Mouse (Mus musculus): Measurements from ENCODE around the gene Kiz. TPM values are rescaled to one million over a fixed set of nuclear protein-coding genes. Genes with fewer than 3 reads are reported as not detected.

Kiz gene
- total and polyA plus RNA-seq, 2 experiments from 2014 or later = 14.2 to 18.0 TPM

DNA sequence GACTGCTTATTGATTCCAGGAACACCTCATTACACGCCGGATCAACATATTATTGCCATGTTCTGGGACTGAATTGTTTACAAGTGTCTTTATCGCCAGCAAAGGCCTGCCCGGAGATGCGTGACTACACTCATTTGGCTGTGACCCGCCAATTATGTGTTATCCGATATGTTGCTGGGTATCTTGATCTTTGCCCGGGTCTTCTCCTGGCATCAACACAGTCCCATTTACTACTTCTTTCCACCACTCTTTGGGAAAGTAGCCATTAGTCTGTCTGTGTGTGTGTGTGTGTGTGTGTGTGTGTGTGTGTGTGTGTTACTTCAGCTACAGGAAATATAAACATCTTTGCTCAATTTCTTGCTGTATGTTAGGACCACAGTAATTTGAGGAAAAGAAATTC, 31.6 kb upstream of the Kiz start:
- DNase-seq (ENCODE audit: low spot score) = no peak
- no peaks in the 10 kb centered on the region for H3K4me1 ChIP-seq (ENCODE audit: insufficient read depth, low read length)
- TF ChIP-seq CTCF (IDR thresholded peaks at IDR 0.05) = no peak
- no peaks in the 10 kb centered on the region for H3K36me3 ChIP-seq (ENCODE audit: insufficient read depth, low read length)
- no peak overlapping the region for H3K9ac ChIP-seq (replicated peaks; ENCODE audit: low read length, poor library complexity, severe bottlenecking)
- no peak overlapping the region for H3K4me3 ChIP-seq (ENCODE audit: low read depth, low read length)
- ATAC-seq (ENCODE audit: low FRiP score) = no peak
- H3K27ac ChIP-seq (ENCODE audit: low read depth, low read length) = no peak overlapping the region
- 40% methylated on average over 8 of the region's 8 CpGs for WGBS
- H3K9me3 ChIP-seq (ENCODE audit: low read length) = no peaks in the 10 kb centered on the region
- peaks cover 13% of the 10 kb centered on the region for H3K27me3 ChIP-seq (ENCODE audit: insufficient read depth, low read length)
- H3K4me2 ChIP-seq (ENCODE audit: low read depth, low read length, poor library complexity, severe bottlenecking) = no peak overlapping the region

DNA sequence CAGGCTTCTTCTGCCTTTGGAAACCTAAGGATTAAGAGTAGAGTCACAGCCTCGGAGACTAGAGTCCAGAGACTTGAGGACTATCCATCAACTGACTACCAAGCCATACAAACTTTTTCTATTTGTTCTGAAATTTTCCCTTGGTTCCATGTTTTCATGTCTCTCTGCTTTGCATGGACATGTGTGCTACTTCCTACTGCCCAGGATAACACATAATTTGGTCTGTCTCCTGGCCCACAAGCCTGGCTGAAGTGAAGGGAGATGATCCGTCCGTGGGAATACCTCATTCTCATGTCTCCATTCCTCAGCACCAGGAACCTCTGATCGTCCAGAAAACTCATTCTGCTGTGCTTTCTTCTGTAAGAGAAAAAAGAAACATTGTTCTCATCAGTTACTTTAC, 27.7 kb upstream of the Kiz start:
- 85% methylated on average over 4 of the region's 4 CpGs for WGBS
- peaks cover 36% of the 10 kb centered on the region for H3K27me3 ChIP-seq (ENCODE audit: insufficient read depth, low read length)
- H3K36me3 ChIP-seq (ENCODE audit: insufficient read depth, low read length) = no peaks in the 10 kb centered on the region
- H3K9ac ChIP-seq (replicated peaks; ENCODE audit: low read length, poor library complexity, severe bottlenecking) = no peak overlapping the region
- ATAC-seq (ENCODE audit: low FRiP score) (no peak), DNase-seq (ENCODE audit: low spot score) (no peak)
- H3K4me1 ChIP-seq (ENCODE audit: insufficient read depth, low read length) = no peaks in the 10 kb centered on the region
- no peak overlapping the region for H3K27ac ChIP-seq (ENCODE audit: low read depth, low read length)
- no peak overlapping the region for H3K4me2 ChIP-seq (ENCODE audit: low read depth, low read length, poor library complexity, severe bottlenecking)
- no peaks in the 10 kb centered on the region for H3K9me3 ChIP-seq (ENCODE audit: low read length)
- no peak overlapping the region for H3K4me3 ChIP-seq (ENCODE audit: low read depth, low read length)
- TF ChIP-seq CTCF (IDR thresholded peaks at IDR 0.05) = no peak

DNA sequence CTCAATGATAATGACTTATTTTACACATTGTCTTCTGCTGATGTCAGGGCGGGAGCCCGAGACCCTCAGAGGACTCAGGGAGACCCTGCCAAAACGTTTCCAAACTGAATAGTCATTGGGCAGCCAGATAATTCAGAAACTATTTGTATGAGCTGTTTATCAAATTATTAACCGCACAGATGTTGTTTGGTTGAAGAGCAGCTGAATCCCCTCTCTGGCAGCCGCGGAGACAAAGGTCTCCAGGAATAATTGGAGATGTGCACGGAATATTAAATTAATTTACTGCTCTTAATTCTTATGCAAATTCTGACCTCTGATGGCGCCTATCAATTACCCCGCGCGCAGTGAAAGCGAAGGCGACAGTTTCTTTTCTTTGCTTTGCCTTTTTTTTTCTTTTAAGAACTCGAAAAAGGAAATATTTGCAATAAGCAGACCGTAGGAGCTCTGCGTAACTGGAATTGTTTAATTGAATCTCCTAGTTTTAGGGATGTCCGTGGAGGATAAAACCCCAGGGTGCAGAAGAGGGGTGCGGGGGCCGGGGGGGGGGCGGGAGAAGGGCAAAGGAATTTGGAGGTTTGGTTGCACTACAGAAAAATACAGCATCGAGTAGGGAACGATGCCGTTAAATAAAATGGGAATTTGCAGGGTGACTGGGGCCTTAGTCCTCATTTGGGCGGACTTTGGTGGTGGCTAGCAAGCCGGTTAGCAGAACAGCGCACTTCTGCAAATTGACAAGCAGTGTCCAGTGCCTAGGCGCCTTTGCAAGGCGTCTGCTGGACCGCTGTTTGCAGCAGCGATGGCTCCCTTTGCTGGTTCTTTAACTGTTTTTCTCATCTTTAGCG, 22.2 kb upstream of the Kiz start:
- no peaks in the 10 kb centered on the region for H3K4me1 ChIP-seq (ENCODE audit: insufficient read depth, low read length)
- H3K4me2 ChIP-seq (ENCODE audit: low read depth, low read length, poor library complexity, severe bottlenecking) = peak overlapping the region; percentile 49
- WGBS = 3% methylated on average over 31 of the region's 31 CpGs
- H3K4me3 ChIP-seq (ENCODE audit: low read depth, low read length) = peak overlapping the region; percentile 27; the same call in 1 of the 2 replicates
- ATAC-seq (ENCODE audit: low FRiP score) (no peak), DNase-seq (ENCODE audit: low spot score) (no peak)
- H3K27ac ChIP-seq (ENCODE audit: low read depth, low read length) = peak overlapping the region; percentile 84
- peaks cover 49% of the 10 kb centered on the region for H3K27me3 ChIP-seq (ENCODE audit: insufficient read depth, low read length)
- no peaks in the 10 kb centered on the region for H3K9me3 ChIP-seq (ENCODE audit: low read length)
- H3K9ac ChIP-seq (replicated peaks; ENCODE audit: low read length, poor library complexity, severe bottlenecking) = no peak overlapping the region; the same call in 1 of the 2 replicates
- no peak for TF ChIP-seq CTCF (IDR thresholded peaks at IDR 0.05)
- no peaks in the 10 kb centered on the region for H3K36me3 ChIP-seq (ENCODE audit: insufficient read depth, low read length)

DNA sequence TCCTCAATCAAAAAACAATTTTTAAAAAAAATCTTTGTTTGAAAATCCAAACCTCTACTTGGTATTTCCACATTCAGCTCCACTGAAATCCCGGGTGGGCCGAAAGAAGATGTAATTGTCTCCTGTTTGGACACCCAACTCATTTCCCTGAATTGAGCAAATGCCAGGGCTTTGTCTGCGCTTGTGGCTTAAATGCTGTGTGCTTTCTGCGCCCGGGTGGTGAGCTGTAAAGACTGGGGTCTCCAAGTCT, 21.7 kb upstream of the Kiz start:
- H3K27me3 ChIP-seq (ENCODE audit: insufficient read depth, low read length) = peaks cover 49% of the 10 kb centered on the region
- H3K4me3 ChIP-seq (ENCODE audit: low read depth, low read length) = peak overlapping the region; percentile 27

DNA sequence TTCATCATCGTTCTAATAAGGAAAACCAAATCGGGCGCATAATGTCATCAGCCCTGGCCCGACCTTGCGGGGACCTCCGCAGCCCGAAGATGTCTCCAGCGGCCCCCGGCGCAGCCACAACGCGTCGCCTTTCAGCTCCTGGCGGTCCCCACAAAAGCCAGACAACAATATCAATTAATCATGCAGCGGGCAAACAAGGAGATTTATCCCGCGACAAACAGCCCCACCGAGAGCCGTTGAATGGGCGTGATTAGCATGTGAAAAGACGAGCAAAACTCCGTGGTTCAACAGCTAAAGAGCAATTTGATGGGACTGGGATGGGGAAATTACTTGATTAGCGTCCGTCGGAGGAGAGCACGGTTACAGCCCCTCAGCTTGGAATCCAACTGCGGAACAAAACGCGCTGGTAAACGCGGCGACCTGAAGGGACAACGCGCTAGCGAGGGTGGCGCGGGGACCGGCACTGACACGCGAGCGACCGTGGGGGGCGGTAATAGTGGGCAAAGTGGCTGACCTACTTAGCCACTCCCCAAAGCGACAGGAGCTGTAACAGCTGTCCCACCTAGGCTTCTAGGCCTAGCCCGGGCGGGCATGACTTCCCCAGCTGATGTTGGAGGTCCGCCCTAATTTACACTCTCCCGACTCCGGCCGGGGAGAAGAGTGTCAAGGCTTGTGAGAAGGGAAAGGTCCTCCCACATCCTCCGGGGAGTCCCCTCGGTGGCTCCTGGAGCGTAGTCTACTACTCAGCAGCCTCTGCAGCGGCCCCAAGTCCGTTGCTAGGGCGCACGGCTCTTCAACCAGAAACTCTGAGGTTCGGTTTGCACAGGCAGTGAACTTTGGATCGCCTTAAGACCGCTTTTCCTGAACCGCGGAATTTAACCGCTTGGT, 21.1 kb upstream of the Kiz start:
- TF ChIP-seq CTCF (IDR thresholded peaks at IDR 0.05) = no peak
- ATAC-seq (ENCODE audit: low FRiP score) (peak; percentile 54), DNase-seq (ENCODE audit: low spot score) (peak; percentile 53)
- under 1% methylated on average over 63 of the region's 63 CpGs for WGBS
- Histone ChIP-seq H3K9me3 (ENCODE audit: low read length) (no peaks in the 10 kb centered on the region), H3K9ac (replicated peaks; ENCODE audit: low read length, poor library complexity, severe bottlenecking) (peak overlapping the region; percentile 46; the same call in 1 of the 2 replicates), H3K4me3 (ENCODE audit: low read depth, low read length) (peak overlapping the region; percentile 27), H3K36me3 (ENCODE audit: insufficient read depth, low read length) (no peaks in the 10 kb centered on the region), H3K27ac (ENCODE audit: low read depth, low read length) (peak overlapping the region; percentile 84), H3K4me1 (ENCODE audit: insufficient read depth, low read length) (no peaks in the 10 kb centered on the region), H3K4me2 (ENCODE audit: low read depth, low read length, poor library complexity, severe bottlenecking) (peak overlapping the region; percentile 49), H3K27me3 (ENCODE audit: insufficient read depth, low read length) (peaks cover 45% of the 10 kb centered on the region)

More for the DNA sequence above, 21.7 kb upstream of the Kiz start:
- WGBS = under 1% methylated on average over 5 of the region's 5 CpGs
- no peak for TF ChIP-seq CTCF (IDR thresholded peaks at IDR 0.05)
- Histone ChIP-seq H3K4me2 (ENCODE audit: low read depth, low read length, poor library complexity, severe bottlenecking) (peak overlapping the region; percentile 49), H3K36me3 (ENCODE audit: insufficient read depth, low read length) (no peaks in the 10 kb centered on the region), H3K9me3 (ENCODE audit: low read length) (no peaks in the 10 kb centered on the region), H3K9ac (replicated peaks; ENCODE audit: low read length, poor library complexity, severe bottlenecking) (peak overlapping the region; percentile 46; the same call in 1 of the 2 replicates), H3K4me1 (ENCODE audit: insufficient read depth, low read length) (no peaks in the 10 kb centered on the region), H3K27ac (ENCODE audit: low read depth, low read length) (peak overlapping the region; percentile 84)
- DNase-seq (ENCODE audit: low spot score) (peak; percentile 46), ATAC-seq (ENCODE audit: low FRiP score) (no peak)
